Mouse (Mus musculus): ENCODE results near the gene Kmt5c. TPM values are rescaled to one million over a fixed set of nuclear protein-coding genes. Genes with fewer than 3 reads are reported as not detected.
A peak's percentile ranks its signal among the peaks of the same experiment; 100 is the strongest.
"Not testable (repeated sequence)": the region's sequence is repeated elsewhere in the genome, so short reads cannot be mapped to it uniquely, and the experiment has no call there.

Kmt5c gene
- polyA plus RNA-seq, 1 experiment from 2014 or later = 92.5 TPM

GRCm38 (mm10) chr7:4777851-4778637 is 38.1 kb downstream of the Kmt5c start:
- peaks cover 63% of the 10 kb centered on the region for H3K27me3 ChIP-seq
- H3K9me3 ChIP-seq = no peaks in the 10 kb centered on the region
- no peak overlapping the region for H3K9ac ChIP-seq (replicated peaks)
- no peak overlapping the region for H3K27ac ChIP-seq
- 6% methylated on average over 15 of the region's 20 CpGs for WGBS
- ATAC-seq = no peak
- no peak overlapping the region for H3K4me3 ChIP-seq (replicated peaks)
- no peak overlapping the region for H3K4me2 ChIP-seq (replicated peaks)
- H3K36me3 ChIP-seq = no peaks in the 10 kb centered on the region
- H3K4me1 ChIP-seq (replicated peaks) = peaks cover 9% of the 10 kb centered on the region

- WGBS = 43% methylated on average over 5 of the region's 5 CpGs
- H3K4me3 ChIP-seq (replicated peaks) = no peak overlapping the region
- no peak overlapping the region for H3K4me2 ChIP-seq (replicated peaks)
- H3K27ac ChIP-seq = no peak overlapping the region
- no peak for ATAC-seq
- peaks cover 9% of the 10 kb centered on the region for H3K4me1 ChIP-seq (replicated peaks)
- no peaks in the 10 kb centered on the region for H3K36me3 ChIP-seq
- peaks cover 60% of the 10 kb centered on the region for H3K27me3 ChIP-seq
- H3K9me3 ChIP-seq = no peaks in the 10 kb centered on the region
- no peak overlapping the region for H3K9ac ChIP-seq (replicated peaks)
Observed at GRCm38 (mm10) chr7:4779921-4780320, 40.0 kb downstream of the Kmt5c start.

GRCm38 (mm10) chr7:4782130-4782529 is 42.2 kb downstream of the Kmt5c start:
- no peaks in the 10 kb centered on the region for H3K36me3 ChIP-seq
- no peak for ATAC-seq
- peaks cover 40% of the 10 kb centered on the region for H3K27me3 ChIP-seq
- H3K4me1 ChIP-seq (replicated peaks) = peaks cover 4% of the 10 kb centered on the region
- H3K27ac ChIP-seq = no peak overlapping the region
- WGBS = 49% methylated on average over 3 of the region's 3 CpGs
- H3K4me3 ChIP-seq (replicated peaks) = no peak overlapping the region
- H3K9ac ChIP-seq (replicated peaks) = no peak overlapping the region
- H3K9me3 ChIP-seq = no peaks in the 10 kb centered on the region
- no peak overlapping the region for H3K4me2 ChIP-seq (replicated peaks)

- no peak for ATAC-seq
- Histone ChIP-seq H3K4me3 (replicated peaks) (no peak within 1 kb of the TSS), H3K27ac (no peak within 1 kb of the TSS), H3K27me3 (peaks cover 40% of the 10 kb centered on the region), H3K36me3 (no peaks in the 10 kb centered on the region), H3K9ac (replicated peaks) (no peak within 1 kb of the TSS), H3K4me1 (replicated peaks) (peaks cover 2% of the 10 kb centered on the region), H3K9me3 (no peaks in the 10 kb centered on the region), H3K4me2 (replicated peaks) (no peak within 1 kb of the TSS)
- 70% methylated on average over 2 of the region's 2 CpGs for WGBS
Observed at GRCm38 (mm10) chr7:4782759-4783158, 42.8 kb downstream of the Kmt5c start, which contains the start of the genes Il11 and Tmem190. Gene Il11 (minus strand): TSS chr7:4782859. Gene Tmem190 (plus strand): TSS chr7:4782937.

GRCm38 (mm10) chr7:4783667-4784268 is 43.9 kb downstream of the Kmt5c start:
- 87% methylated on average over 14 of the region's 14 CpGs for WGBS
- Histone ChIP-seq H3K4me3 (replicated peaks) (no peak overlapping the region), H3K9ac (replicated peaks) (no peak overlapping the region), H3K36me3 (no peaks in the 10 kb centered on the region), H3K9me3 (no peaks in the 10 kb centered on the region), H3K27me3 (peaks cover 35% of the 10 kb centered on the region), H3K4me2 (replicated peaks) (no peak overlapping the region), H3K27ac (no peak overlapping the region), H3K4me1 (replicated peaks) (peaks cover 6% of the 10 kb centered on the region)
- no peak for ATAC-seq

GRCm38 (mm10) chr7:4788499-4789435 is 48.9 kb downstream of the Kmt5c start:
- Histone ChIP-seq H3K27ac (peak overlapping the region; percentile 58), H3K4me1 (replicated peaks) (peaks cover 19% of the 10 kb centered on the region), H3K9me3 (no peaks in the 10 kb centered on the region), H3K27me3 (peaks cover 23% of the 10 kb centered on the region; the same call in 1 of the 2 replicates), H3K4me2 (replicated peaks) (peak overlapping the region; percentile 90), H3K9ac (replicated peaks) (peak overlapping the region; percentile 81), H3K36me3 (0 out of 2 replicates have a peak, but pooled peaks cover 1% of the 10 kb centered on the region), H3K4me3 (replicated peaks) (peak overlapping the region; percentile 55)
- peak; percentile 51 for ATAC-seq
- WGBS = 2% methylated on average over 64 of the region's 64 CpGs

GRCm38 (mm10) chr7:4789436-4789935 is 49.6 kb downstream of the Kmt5c start, which contains the start of gene Tmem238:
Gene Tmem238 (minus strand): TSS chr7:4789656.
- H3K9ac ChIP-seq (replicated peaks) = peak within 1 kb of the TSS; percentile 81
- H3K4me2 ChIP-seq (replicated peaks) = peak within 1 kb of the TSS; percentile 90
- H3K36me3 ChIP-seq = peaks cover 8% of the 10 kb centered on the region
- H3K27me3 ChIP-seq = peaks cover 23% of the 10 kb centered on the region; the same call in 1 of the 2 replicates
- ATAC-seq = no peak
- no peaks in the 10 kb centered on the region for H3K9me3 ChIP-seq
- H3K4me1 ChIP-seq (replicated peaks) = peaks cover 26% of the 10 kb centered on the region
- peak within 1 kb of the TSS; percentile 58 for H3K27ac ChIP-seq
- peak within 1 kb of the TSS; percentile 55 for H3K4me3 ChIP-seq (replicated peaks)
- 9% methylated on average over 40 of the region's 40 CpGs for WGBS

GRCm38 (mm10) chr7:4792278-4793212 is 52.6 kb downstream of the Kmt5c start, which contains the start of gene Rpl28:
Gene Rpl28 (plus strand): TSS chr7:4792874.
- ATAC-seq = peak; percentile 91
- Histone ChIP-seq H3K36me3 (peaks cover 35% of the 10 kb centered on the region), H3K4me3 (replicated peaks) (peak within 1 kb of the TSS; percentile 70), H3K27ac (peak within 1 kb of the TSS; percentile 85), H3K27me3 (peaks cover 16% of the 10 kb centered on the region; the same call in 1 of the 2 replicates), H3K9ac (replicated peaks) (peak within 1 kb of the TSS; percentile 91), H3K4me2 (replicated peaks) (peak within 1 kb of the TSS; percentile 89), H3K9me3 (no peaks in the 10 kb centered on the region), H3K4me1 (replicated peaks) (peaks cover 28% of the 10 kb centered on the region)
- WGBS = 2% methylated on average over 54 of the region's 54 CpGs

GRCm38 (mm10) chr7:4793248-4793647 is 53.3 kb downstream of the Kmt5c start:
- H3K4me3 ChIP-seq (replicated peaks) = peak overlapping the region; percentile 70
- WGBS = under 1% methylated on average over 30 of the region's 31 CpGs

GRCm38 (mm10) chr7:4793674-4794073 is 53.8 kb downstream of the Kmt5c start:
- peaks cover 22% of the 10 kb centered on the region for H3K4me1 ChIP-seq (replicated peaks)
- H3K9me3 ChIP-seq = no peaks in the 10 kb centered on the region
- 0 out of 2 replicates have a peak overlapping the region, but pooled peaks have one; percentile 85 for H3K27ac ChIP-seq
- H3K4me2 ChIP-seq (replicated peaks) = peak overlapping the region; percentile 89
- H3K27me3 ChIP-seq = peaks cover 9% of the 10 kb centered on the region; the same call in 1 of the 2 replicates
- peak overlapping the region; percentile 91 for H3K9ac ChIP-seq (replicated peaks)
- WGBS = 39% methylated on average over 4 of the region's 4 CpGs
- no peak for ATAC-seq
- peaks cover 41% of the 10 kb centered on the region for H3K36me3 ChIP-seq
- H3K4me3 ChIP-seq (replicated peaks) = peak overlapping the region; percentile 70

More at GRCm38 (mm10) chr7:4793248-4793647, 53.3 kb downstream of the Kmt5c start:
- peaks cover 11% of the 10 kb centered on the region; the same call in 1 of the 2 replicates for H3K27me3 ChIP-seq
- H3K4me1 ChIP-seq (replicated peaks) = peaks cover 27% of the 10 kb centered on the region
- H3K36me3 ChIP-seq = peaks cover 41% of the 10 kb centered on the region
- not testable (repeated sequence) for ATAC-seq, H3K9me3 ChIP-seq
- H3K9ac ChIP-seq (replicated peaks) = peak overlapping the region; percentile 91
- H3K27ac ChIP-seq = peak overlapping the region; percentile 85
- peak overlapping the region; percentile 89 for H3K4me2 ChIP-seq (replicated peaks)

Measured in midbrain, embryonic 13.5 days (tissue).